Mouse (Mus musculus): Measurements from ENCODE around the gene Sox6. TPM values are rescaled to one million over a fixed set of nuclear protein-coding genes. Genes with fewer than 3 reads are reported as not detected.
A peak's percentile ranks its signal among the peaks of the same experiment; 100 is the strongest.

The Sox6 gene
- polyA plus RNA-seq, 1 experiment = 6.0 TPM

DNA sequence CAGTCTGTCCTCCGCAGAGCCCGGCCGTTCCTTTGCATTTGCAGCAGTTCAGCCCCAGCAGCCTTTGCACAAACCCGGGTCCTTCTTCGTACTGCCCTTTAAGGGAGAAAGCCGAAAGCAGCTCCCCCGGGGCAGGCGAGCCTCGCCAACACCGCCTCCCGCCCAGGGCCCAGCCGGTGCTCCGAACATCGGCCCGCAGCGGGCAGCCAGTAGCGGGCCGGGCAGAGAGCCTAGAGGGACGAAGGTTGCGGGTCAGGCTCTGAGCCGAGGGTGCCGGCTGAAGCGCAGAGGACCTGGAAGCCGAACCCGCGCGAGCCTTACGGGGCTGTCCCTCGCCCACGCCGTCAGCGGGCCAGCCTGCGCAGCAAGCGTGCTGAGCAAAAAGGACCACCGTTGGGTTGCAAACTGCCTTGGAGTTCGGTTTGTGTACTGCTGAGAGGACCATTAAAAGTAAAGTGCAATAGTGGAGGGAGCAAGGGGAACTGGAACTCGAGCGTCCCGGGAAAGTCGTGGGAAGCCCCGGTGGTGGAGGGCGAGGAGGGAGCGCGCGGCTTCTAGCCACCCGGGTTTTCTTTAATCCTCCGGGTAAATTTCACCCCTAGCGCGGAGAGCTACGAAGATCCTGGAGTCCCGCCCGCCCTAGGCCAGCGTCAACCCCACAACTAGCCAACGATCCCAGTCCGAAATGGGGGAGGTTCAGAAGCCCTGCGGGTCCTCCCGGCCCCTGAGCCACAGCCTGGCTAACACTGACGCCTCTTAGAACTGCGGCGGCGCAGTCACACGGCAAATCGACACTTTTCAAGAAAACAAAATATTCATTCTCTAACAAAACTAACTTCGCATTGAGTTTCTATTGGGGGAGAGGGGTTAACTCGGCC lies 6.6 kb downstream of the Sox6 start:
- TF ChIP-seq POLR2A (IDR thresholded peaks at IDR 0.05; ENCODE audit: low read depth, low read length) = no peak
- no peak for TF ChIP-seq CTCF (IDR thresholded peaks at IDR 0.05; ENCODE audit: extremely low read depth, insufficient read depth, insufficient read length, insufficient replicate concordance)
- peaks cover 25% of the 10 kb centered on the region for H3K27me3 ChIP-seq (ENCODE audit: control insufficient read depth, insufficient read depth, low read length)
- peaks cover 7% of the 10 kb centered on the region for H3K4me1 ChIP-seq (ENCODE audit: control insufficient read depth, insufficient read depth, insufficient read length)
- 1% methylated on average over 65 of the region's 65 CpGs for WGBS
- no peak overlapping the region for H3K27ac ChIP-seq (ENCODE audit: insufficient read depth, low read length)
- peak overlapping the region; percentile 44 for H3K4me3 ChIP-seq (ENCODE audit: extremely low read depth, insufficient read depth, insufficient read length)
- no peaks in the 10 kb centered on the region for H3K36me3 ChIP-seq (ENCODE audit: control insufficient read depth, insufficient read depth, low read length)
- DNase-seq (ENCODE audit: low read depth in 1 of 2, low spot score in 2 of 2) = no peak

DNA sequence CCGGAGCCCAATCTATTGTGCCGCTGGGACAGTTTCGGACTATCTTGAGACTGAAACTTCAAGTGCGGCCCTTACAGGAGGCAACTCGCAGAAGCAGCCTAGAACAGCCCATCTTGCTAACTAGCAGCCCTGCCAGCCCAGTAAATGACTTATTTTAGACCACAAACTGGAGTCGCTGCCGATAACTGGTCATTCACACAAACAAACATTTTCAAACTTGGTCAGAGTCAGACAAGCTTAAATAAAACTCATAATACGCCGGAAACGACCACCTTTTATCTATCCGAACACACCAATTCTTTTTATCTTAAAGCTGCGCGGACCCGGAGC lies 7.2 kb downstream of the Sox6 start:
- H3K27ac ChIP-seq (ENCODE audit: insufficient read depth, low read length) = no peak overlapping the region
- H3K36me3 ChIP-seq (ENCODE audit: control insufficient read depth, insufficient read depth, low read length) = no peaks in the 10 kb centered on the region
- H3K4me1 ChIP-seq (ENCODE audit: control insufficient read depth, insufficient read depth, insufficient read length) = peaks cover 7% of the 10 kb centered on the region
- H3K27me3 ChIP-seq (ENCODE audit: control insufficient read depth, insufficient read depth, low read length) = peaks cover 25% of the 10 kb centered on the region
- H3K4me3 ChIP-seq (ENCODE audit: extremely low read depth, insufficient read depth, insufficient read length) = peak overlapping the region; percentile 44; the same call in 1 of the 2 replicates
- TF ChIP-seq CTCF (IDR thresholded peaks at IDR 0.05; ENCODE audit: extremely low read depth, insufficient read depth, insufficient read length, insufficient replicate concordance) = no peak
- no peak for TF ChIP-seq POLR2A (IDR thresholded peaks at IDR 0.05; ENCODE audit: low read depth, low read length)
- WGBS = 6% methylated on average over 14 of the region's 14 CpGs
- no peak for DNase-seq (ENCODE audit: low read depth in 1 of 2, low spot score in 2 of 2)

DNA sequence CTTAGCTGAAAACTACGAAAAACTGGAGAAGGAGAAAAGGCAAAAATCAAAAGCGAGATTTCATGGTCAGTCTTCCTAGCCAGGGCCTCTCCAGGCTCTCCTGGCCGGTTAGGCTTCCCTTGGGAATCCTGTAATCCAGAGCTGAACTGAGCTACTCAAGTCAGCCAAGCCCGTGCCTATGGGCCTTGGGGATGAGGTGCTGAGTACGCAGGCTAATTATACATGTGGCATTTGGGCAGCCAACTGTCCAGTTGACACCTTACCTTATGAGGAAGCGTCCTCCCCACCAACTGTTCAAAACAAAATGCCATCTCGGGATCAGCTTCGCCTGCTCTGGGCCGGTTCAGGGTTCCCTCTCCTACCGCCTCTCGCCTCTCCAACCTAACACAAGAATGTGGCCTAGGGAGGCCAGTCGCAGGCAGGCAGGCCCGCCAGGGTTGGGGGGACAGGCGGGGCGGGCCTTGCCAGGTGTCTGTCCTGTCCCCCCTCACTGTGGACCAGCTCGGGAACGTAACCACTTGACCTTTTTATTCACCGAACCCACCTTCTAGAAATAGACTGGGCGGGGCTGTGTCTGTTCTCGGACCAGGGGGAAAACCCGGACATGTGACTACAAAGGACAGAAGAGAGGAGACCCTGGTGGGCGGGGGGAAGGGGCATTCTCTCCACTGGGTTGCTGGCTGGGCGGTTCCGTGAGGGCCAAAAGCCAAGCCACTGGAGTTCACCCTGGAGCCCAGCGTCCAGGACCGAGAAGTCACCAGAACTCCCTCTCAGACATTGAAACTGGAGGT lies 7.8 kb downstream of the Sox6 start:
- no peak overlapping the region for H3K27ac ChIP-seq (ENCODE audit: insufficient read depth, low read length)
- peaks cover 25% of the 10 kb centered on the region for H3K27me3 ChIP-seq (ENCODE audit: control insufficient read depth, insufficient read depth, low read length)
- WGBS = 45% methylated on average over 26 of the region's 26 CpGs
- no peak for DNase-seq (ENCODE audit: low read depth in 1 of 2, low spot score in 2 of 2)
- TF ChIP-seq CTCF (IDR thresholded peaks at IDR 0.05; ENCODE audit: extremely low read depth, insufficient read depth, insufficient read length, insufficient replicate concordance) = no peak
- no peak for TF ChIP-seq POLR2A (IDR thresholded peaks at IDR 0.05; ENCODE audit: low read depth, low read length)
- H3K4me3 ChIP-seq (ENCODE audit: extremely low read depth, insufficient read depth, insufficient read length) = no peak overlapping the region
- H3K36me3 ChIP-seq (ENCODE audit: control insufficient read depth, insufficient read depth, low read length) = no peaks in the 10 kb centered on the region
- peaks cover 7% of the 10 kb centered on the region for H3K4me1 ChIP-seq (ENCODE audit: control insufficient read depth, insufficient read depth, insufficient read length)

DNA sequence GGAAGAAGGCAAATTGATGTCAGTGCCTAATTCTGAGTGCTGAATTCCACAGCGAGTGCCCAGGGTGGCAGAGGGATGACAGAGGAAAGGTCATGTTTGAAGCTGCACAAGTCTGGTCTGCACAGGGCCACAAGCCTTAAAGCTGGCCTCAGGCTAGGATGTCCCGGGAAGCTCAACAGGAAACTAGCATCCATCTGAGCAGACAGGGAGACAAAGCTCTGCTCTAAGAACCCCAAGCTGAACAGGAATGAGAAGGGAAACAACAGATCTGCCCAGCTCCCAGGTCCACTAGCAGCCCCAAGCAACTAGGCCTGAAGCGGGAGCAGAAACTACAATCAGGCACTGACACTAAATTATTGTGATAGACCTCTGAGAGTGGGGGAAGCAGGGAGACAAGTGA lies 8.6 kb downstream of the Sox6 start:
- WGBS = 94% methylated on average over 3 of the region's 3 CpGs
- Histone ChIP-seq H3K27me3 (ENCODE audit: control insufficient read depth, insufficient read depth, low read length) (peaks cover 25% of the 10 kb centered on the region), H3K27ac (ENCODE audit: insufficient read depth, low read length) (no peak overlapping the region), H3K4me1 (ENCODE audit: control insufficient read depth, insufficient read depth, insufficient read length) (peaks cover 7% of the 10 kb centered on the region), H3K36me3 (ENCODE audit: control insufficient read depth, insufficient read depth, low read length) (no peaks in the 10 kb centered on the region), H3K4me3 (ENCODE audit: extremely low read depth, insufficient read depth, insufficient read length) (no peak overlapping the region)
- TF ChIP-seq POLR2A (IDR thresholded peaks at IDR 0.05; ENCODE audit: low read depth, low read length) (no peak), CTCF (IDR thresholded peaks at IDR 0.05; ENCODE audit: extremely low read depth, insufficient read depth, insufficient read length, insufficient replicate concordance) (no peak)
- no peak for DNase-seq (ENCODE audit: low read depth in 1 of 2, low spot score in 2 of 2)

DNA sequence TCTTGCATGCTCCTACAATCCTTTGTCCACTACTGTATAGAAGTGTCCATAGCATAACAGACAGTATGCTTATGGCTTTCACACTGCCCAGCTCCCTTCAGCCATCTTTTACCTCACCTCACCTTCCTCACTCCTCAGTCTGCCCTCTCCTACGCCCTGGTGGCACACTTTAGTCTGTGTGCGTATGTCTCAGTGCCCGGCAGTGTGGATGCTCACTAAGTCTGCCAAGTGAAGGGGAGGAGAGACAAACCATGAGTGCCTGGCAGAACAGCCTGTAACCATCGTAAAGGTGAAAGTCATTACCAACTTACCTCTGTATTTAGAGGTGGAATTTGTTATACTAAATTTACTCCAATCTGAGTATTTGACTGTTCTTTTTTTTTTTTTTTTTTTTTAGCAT lies 35.9 kb downstream of the Sox6 start:
- TF ChIP-seq POLR2A (IDR thresholded peaks at IDR 0.05; ENCODE audit: low read depth, low read length) (no peak), CTCF (IDR thresholded peaks at IDR 0.05; ENCODE audit: extremely low read depth, insufficient read depth, insufficient read length, insufficient replicate concordance) (no peak)
- H3K36me3 ChIP-seq (ENCODE audit: control insufficient read depth, insufficient read depth, low read length) = no peaks in the 10 kb centered on the region
- no peak overlapping the region for H3K4me3 ChIP-seq (ENCODE audit: extremely low read depth, insufficient read depth, insufficient read length)
- DNase-seq (ENCODE audit: low read depth in 1 of 2, low spot score in 2 of 2) = no peak
- H3K27me3 ChIP-seq (ENCODE audit: control insufficient read depth, insufficient read depth, low read length) = no peaks in the 10 kb centered on the region
- WGBS = 93% methylated on average over 4 of the region's 4 CpGs
- no peaks in the 10 kb centered on the region for H3K4me1 ChIP-seq (ENCODE audit: control insufficient read depth, insufficient read depth, insufficient read length)
- no peak overlapping the region for H3K27ac ChIP-seq (ENCODE audit: insufficient read depth, low read length)

DNA sequence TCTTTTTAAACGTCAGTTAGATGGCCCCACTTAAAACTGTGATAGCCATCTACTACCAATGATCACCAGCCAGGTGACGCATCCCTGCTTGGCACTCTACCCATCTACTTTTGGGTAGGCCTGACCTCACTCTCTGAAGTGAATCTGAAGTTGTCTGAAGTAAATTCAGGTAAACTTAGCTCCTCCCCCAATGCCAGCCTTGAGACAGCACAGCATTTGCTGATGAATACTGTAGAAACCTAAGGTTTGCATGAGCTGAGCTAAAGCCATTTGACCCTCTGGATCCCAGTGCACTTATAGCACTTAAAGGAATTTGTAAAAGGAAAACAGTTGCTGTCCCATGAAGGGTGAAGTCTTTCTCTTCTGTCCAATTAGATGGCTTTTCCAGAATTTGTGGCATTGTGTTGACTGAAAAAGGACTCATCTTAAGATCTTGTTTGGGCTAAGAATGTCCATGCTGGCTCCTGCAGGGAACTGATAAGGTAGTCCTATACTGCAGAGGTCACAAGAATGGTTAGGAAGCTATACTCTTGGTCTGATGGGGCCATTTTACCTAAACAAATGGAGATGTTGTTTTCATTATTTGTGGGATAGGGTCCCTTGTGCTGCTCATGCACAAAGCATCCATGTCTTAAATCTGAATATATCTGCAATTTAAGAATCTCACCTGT lies 50.4 kb downstream of the Sox6 start:
- Histone ChIP-seq H3K36me3 (ENCODE audit: control insufficient read depth, insufficient read depth, low read length) (no peaks in the 10 kb centered on the region), H3K4me1 (ENCODE audit: control insufficient read depth, insufficient read depth, insufficient read length) (no peaks in the 10 kb centered on the region), H3K27ac (ENCODE audit: insufficient read depth, low read length) (no peak overlapping the region), H3K27me3 (ENCODE audit: control insufficient read depth, insufficient read depth, low read length) (no peaks in the 10 kb centered on the region), H3K4me3 (ENCODE audit: extremely low read depth, insufficient read depth, insufficient read length) (no peak overlapping the region)
- no peak for DNase-seq (ENCODE audit: low read depth in 1 of 2, low spot score in 2 of 2)
- TF ChIP-seq CTCF (IDR thresholded peaks at IDR 0.05; ENCODE audit: extremely low read depth, insufficient read depth, insufficient read length, insufficient replicate concordance) (no peak), POLR2A (IDR thresholded peaks at IDR 0.05; ENCODE audit: low read depth, low read length) (no peak)
- 88% methylated on average over 2 of the region's 2 CpGs for WGBS
